Mouse (Mus musculus): ENCODE results near the gene Rab34.
A peak's percentile ranks its signal among the peaks of the same experiment; 100 is the strongest.
"Not testable (repeated sequence)": the region's sequence is repeated elsewhere in the genome, so short reads cannot be mapped to it uniquely, and the experiment has no call there.

Gene Rab34

DNA sequence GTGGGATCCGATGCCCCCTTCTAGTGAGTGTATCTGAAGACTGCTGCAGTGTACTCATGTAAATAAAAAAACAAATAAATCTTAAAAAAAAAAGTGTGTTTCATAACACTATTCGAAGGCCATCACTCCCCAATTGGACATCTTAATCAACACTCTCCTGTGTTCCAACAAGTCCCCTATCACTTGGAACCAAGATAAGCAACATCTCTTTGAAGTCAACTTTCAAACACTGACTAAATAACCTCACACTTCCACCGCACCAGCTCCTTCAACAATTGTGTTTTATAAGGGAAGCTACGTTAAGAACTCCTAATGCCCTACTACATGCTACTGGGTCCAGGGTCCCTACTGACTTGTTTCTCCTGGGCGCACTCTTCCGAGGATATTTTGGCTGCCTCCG is 5.8 kb upstream of the Rab34 start:
- DNase-seq = no peak

DNA sequence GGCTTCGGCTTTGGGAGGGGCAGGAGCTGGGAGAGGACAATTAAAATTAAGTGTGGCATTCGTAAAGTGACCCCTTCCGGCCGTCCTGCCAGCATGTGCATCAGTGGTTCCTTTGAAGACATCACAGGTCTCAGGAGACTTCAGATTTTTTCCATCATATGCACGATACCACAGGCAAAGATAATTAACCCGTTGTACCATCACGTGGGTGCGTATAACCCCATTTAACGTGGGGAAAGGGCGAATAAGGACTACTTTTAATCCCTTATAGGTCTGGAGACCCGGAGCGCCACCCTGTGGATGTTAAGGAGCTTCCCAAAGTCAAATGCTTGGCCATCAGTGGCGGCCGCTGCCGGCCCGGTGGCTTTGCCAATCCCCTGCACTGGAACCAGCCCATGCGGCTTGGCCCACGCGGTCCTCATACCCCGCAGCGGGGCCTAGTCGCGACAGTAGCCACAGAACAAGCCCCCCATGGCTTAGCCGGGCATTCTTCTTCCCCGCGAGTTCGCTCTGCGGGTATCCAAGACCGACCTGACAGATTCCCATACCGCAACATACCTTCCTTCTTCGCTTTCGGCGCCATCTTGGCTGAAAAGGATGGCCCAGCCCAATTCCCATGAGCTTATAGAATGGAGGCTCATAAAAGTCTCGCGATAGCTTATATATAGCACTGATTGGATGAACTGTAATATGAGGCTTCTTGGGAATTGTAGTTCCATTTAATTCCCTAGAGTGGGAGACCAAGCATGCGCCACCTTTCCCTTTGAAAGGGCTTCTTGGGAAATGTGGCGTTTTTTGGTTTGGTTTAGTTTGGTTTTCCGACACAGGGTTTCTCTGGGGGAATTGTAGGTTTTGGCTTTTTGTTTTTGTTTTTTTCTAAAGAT is 5.0 kb upstream of the Rab34 start, which contains the start of gene Rpl23a:
Rpl23a (minus strand) TSS at position 624 of the 884 bp plus-strand sequence.
- peak; percentile 85 to 86 for DNase-seq

DNA sequence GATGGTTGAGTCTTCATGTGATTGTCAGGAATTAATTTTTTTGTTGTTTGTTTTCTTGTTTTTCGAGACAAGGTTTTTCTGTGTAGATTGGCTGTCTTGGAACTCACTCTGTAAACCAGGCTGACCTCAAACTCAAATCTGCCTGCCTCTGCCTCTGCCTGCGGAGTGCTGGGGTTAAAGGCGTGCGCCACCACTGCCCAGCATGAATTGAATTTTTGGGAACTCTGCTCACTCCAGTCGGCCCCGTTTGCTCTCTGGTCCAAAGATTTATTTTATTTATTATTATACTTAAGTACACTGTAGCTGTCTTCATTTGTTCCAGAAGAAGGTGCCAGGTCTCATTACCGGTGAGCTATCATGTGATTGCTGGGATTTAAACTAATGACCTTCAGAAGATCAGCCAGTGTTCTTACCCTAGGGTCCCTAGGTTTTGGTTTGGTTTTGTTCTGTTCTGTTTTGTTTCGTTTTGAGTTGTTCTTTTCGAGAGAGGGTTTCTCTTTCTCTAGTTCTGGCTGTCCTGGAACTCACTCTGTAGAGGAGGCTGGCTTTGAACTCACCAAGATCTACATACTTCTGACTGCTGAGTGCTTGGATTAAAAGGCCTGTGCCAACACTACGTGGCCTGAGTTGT is 4.2 kb upstream of the Rab34 start:
- no peak for DNase-seq

DNA sequence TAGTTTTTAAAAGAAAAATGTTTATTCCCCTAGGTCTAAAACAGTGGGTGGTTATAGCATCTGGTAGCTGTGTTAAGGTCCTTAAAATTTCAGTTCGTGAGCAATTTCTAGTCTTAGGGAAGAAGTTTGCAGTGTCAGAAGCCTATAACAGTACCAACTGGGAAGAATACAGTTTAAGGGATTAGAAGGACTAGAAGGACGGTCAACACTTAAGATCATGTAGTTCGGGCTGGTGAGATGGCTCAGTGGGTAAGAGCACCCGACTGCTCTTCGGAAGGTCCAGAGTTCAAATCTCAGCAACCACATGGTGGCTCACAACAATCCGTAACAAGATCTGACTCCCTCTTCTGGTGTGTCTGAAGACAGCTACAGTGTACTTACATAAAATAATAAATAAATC is 3.5 kb upstream of the Rab34 start:
- DNase-seq = not testable (repeated sequence)

DNA sequence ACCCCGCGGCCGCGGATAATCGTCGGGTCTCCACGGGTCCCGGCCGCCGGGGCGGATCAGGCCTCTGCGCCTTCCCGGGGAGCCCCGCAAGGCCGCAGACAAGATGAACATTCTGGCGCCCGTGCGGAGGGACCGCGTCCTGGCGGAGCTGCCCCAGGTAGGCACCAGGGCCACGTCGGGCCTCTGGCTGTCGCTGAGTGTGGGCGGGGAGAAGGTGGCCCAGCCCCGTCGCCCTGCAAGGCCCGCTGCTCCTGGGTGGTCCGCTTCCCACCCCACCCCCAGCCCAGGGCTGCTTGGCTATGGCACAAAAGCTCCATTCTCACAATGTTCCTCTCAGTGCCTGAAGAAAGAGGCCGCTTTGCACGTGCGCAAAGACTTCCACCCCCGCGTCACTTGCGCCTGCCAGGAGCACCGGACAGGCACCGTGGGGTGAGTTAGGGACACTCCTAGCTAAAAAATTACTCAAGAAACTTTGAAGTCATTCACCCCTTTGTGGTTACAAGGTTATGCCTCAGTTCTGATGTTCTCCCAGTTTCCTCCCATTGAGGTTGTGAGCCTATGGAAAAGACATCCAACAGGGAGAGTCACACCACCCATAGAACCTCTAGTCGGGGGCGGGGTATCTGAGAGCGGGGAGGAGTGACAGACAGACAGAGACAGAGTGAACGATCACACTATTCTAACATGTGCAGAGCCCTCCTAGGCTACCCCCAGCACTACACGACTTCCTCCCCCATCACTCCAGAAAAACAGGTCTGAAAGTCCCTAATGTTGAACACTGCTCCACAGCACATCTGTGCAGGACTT is 1.2 kb downstream of the Rab34 start:
- DNase-seq = peak; percentile 84 to 90

DNA sequence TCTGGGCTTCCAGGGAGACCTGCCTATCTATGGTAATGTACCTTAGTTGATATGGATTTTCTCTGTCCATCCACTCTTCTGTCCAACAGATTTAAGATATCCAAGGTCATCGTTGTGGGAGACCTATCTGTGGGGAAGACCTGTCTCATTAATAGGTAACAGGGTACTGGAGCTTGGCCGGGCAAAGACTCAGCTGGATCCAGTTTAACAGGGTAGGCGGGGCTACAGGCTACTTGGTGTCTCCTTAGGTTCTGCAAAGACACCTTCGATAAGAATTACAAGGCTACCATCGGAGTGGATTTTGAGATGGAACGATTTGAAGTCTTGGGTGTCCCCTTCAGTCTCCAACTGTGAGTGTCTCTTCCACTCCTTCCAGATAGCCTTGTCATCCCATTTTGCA is 1.8 kb downstream of the Rab34 start:
- DNase-seq = no peak

DNA sequence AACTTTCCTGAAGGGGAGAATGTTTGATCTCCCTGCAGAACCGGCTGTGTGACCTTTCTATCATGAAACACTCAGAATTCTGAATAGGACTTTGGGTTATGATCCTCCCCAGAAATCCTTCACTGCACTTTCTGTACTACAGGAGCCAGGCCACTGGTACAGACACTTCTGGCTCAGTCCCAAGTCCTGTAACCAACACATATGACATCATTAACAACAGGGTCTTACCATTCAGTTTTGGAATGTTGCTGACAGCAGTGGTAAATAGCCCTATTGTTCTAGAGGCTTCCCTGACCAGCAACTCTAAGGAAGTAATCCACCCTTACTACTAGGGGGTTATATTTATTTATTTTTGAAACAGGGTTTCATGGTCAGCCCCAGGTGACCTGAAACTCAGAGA is 4.9 kb downstream of the Rab34 start, which contains the start of gene Proca1:
Proca1 (plus strand) TSS at position 280 of the 400 bp plus-strand sequence.
- DNase-seq = no peak

DNA sequence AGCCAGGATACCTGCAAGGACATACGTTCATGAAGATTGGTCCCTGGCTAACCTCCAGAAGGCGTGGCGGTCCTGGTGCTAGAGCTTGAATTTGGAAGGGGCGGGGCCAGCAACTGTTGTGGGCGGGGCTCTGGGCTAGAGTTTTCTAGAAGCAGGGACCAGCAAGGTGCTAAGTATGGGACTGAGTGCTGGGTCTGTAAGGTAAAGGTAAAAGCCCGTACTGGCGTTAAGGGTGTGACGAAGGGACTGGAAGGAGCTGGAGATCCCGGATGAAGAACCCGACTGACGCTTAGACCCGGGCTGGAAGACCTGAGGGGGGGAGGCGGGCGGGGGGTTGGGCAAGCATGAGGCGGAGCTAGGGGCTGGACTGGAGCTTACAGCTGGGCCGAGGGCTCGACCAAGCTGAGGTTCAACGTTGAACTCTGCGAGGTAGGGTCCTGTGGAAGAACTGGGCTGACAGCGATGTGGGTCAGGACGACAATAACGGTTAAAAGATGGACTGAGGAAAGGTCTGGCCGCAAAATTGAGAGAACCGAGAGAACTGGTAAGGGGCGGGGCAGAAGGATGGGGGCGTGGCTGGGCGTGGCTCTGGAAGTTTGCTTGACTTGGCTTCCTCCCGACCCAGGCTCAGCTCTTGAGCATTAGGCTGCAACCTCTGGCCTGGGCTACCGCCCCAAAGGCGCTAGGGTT is 6.3 kb downstream of the Rab34 start:
- peak; percentile 86 to 88 for DNase-seq

DNA sequence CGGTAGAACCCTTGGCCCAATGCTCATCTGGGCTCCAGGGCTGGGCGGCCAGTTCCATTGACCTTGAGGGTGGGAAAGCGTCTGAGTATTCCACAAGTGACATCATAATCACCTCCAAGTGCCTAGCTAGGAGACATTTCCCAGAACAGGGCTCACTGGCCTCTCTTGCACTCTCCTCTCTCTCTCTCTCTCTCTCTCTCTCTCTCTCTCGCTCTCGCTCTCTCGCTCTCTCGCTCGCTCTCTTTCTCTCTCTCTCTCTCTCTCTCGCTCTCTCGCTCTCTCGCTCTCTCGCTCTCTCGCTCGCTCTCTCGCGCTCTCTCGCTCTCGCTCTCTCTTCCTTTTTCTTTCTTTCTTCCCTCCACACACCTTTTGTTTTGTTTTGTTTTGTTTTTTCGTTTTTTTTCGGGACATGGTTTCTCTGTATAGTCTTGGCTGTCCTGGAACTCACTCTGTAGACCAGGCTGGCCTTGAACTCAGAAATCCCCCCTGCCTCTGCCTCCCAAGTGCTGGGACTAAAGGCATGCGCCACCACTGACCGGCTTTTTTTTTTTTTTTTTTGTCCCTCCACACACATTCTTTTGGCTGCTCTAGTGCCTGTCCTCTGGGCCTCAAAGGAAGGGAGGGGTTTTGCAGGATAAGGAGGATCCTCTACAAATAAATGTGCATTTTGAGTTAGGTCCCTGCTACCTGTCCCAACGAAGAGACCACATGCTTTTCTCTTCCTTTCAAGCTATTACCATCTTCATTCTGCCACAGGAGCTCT is 7.1 kb downstream of the Rab34 start:
- no peak for DNase-seq

DNA sequence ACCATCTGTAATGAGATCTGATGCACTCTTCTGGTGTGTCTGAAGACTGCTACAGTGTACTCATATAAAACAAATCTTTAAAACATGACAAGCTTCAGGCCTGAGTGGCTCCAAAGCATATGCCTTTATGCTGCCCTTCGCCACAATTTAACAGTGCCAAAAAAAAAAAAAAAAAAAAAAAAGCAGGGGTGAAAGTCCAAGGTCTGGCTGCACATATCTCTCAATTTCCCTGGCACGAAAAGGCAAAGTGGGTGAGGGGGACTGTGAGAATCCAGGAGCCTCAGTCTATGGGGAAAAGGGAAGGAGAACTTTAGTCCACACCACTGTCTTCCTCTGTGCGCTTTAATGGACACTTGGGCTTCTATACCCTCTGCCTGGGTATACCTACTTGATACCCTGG is 14.1 kb downstream of the Rab34 start:
- no peak for DNase-seq

DNA sequence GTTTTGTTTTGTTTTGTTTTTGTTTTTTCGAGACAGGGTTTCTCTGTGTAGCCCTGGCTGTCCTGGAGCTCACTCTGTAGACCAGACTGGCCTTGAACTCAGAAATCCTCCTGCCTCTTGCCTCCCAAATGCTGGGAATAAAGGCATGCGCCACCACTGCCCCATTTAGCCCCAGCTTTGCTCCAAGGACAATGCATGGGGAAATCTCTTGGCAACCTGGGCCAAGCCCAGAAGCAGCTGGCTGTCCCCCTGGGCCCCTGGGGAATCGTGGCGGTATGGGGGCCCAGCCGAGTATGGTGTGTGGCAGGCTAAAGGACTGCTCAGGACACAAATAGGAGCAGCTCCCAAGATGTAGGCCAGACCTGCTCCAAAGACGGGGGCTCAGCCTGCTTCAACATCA is 16.1 kb downstream of the Rab34 start:
- DNase-seq = no peak

DNA sequence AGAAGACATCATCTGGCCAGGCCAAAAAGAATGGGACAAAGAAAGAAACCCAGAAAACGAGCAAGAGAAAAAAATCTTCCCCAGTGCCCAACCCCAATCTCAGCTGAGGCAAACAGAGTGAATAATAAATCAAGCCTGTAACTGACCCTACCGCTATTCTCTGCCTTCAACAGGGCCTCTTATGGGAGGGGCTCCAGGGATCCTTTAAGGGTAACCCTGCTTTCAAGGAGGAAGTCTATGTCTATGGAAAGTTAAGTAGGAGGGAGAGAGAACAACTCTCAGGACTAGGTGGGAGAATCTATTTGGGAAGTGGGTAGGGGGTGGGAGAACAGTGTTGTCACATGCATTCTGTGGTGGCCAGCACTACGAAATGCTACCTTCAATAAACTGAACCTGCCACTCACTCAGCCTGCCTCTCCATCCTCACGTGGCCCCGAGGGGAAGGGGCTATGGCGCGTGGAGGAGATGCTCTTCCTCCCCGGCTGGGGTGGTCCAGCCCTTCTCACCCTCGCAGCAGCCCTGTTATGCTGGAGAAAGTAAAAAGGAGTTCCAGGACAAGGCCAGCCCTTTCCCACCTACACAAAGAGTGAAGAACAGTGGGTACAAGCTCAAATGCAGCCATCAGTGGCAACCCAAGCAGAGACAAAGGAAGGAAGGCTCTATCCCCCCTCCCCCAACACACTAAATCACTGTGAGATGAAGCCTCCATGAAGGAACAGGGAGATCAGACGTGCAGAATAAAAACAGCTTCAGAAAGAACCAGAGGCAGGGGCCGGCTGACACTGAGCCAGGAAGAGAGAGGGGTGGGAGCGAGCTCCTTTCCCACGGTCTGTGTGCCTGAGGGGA is 17.4 kb downstream of the Rab34 start:
- DNase-seq = no peak

DNA sequence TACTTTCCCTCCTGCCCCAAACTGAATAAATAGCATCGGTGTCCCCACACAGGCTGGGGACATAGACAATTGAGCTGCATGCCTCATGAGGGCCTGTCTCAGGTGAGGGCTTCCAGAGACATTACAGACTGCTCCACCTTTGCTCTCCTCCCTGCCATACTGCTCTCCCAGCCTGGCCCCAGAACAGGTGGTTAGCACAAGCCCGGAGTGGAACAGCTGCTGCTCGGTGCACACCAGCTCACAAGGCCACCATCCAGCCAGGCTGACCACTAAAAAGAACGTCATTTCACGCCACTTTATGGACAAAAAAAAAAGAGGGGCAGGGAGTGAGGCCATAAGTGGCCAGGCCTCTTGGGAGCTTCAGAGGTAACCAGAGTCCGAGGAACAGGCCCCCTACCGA is 19.0 kb downstream of the Rab34 start:
- DNase-seq = no peak

DNA sequence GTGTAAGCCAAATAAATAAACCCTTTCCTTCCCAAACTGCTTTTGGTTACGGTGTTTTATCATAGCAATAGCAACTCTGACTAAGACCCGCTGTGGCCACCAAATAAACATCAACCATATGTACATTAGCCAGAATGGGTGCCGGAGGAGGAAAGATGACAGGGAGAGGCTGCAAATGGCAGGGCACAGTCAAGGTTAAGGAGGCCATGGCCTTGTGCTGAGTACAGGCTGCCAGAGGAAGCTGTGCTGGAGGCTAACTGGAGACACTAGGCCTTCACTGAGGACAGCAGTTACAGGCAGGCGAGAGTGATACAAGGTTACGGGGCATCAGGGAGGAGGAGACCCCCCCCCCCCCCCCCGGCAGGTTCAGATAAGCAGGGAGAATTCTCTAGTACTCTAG is 21.7 kb downstream of the Rab34 start:
- no peak for DNase-seq

DNA sequence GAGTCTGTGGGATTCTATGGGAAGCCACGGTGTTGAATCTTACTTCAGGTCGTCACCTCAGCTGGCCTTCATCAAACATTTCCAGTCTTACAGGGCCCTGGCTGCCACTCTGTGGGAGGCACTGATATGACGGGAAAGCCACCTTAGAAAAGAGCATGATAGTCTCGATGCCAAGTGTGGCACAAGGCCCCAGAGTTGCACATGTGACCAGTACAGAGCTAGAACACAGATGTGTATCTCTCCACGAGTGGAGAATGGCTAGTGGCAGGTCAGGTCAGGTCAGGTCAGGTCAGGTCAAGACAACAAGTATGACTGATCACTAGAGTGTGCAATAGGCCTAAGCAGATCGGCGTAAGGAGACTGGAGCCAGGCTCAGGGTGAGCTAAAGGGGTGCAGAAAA is 22.4 kb downstream of the Rab34 start:
- DNase-seq = no peak

DNA sequence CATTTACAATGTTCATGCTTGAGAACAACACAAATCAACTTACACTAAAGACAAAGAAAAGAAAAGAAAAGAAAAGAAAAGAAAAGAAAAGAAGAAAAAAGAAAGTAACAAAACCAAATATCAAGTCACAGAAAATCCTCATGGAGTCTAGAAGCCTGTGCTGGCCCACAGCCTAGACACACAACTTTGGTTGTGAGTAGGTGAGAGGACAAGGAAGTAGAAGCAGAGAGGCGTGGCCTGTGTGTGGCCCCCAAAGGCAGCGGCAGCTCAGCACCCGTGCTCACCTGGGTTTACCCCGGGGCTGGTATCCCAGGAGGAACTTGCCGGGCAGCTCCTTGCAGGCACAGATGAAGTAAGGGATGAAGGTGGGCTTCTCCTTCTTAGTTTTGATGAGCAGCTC is 23.3 kb downstream of the Rab34 start:
- no peak for DNase-seq

DNA sequence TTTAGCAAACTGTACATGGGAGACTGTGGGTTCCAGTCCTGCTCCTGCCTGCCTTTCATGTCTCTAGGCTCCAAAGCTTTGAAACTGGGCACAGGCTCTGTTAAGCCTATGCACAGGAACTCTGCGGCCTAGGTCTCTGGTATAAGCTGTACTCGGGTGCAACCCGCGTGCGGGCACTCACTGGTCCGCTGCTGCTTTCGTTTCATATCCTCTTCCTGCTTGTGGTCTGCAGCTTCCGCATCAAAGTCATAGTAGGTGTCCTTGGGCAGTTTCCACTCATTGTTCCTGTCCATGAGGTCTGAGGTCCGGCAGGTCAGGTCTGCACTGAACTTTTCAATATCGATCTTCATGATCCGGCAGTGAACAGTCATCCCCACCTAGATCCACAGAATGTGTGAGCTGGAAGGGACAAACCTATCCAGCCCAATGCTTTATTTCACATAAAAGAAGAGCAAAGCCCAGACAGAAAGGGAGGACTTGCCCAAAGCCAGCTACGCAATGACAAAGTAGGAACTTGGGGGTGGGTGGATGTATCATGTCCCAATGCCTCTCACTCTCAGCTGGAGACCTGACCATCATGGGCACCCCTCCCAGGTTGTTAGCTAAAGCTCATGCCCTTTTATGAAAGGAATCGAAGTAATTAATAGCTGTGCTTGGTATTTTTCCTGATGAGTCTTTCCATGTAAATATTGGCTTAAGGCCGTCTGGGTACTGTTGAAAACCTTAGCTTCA is 25.0 kb downstream of the Rab34 start:
- DNase-seq = peak; percentile 37 to 40

DNA sequence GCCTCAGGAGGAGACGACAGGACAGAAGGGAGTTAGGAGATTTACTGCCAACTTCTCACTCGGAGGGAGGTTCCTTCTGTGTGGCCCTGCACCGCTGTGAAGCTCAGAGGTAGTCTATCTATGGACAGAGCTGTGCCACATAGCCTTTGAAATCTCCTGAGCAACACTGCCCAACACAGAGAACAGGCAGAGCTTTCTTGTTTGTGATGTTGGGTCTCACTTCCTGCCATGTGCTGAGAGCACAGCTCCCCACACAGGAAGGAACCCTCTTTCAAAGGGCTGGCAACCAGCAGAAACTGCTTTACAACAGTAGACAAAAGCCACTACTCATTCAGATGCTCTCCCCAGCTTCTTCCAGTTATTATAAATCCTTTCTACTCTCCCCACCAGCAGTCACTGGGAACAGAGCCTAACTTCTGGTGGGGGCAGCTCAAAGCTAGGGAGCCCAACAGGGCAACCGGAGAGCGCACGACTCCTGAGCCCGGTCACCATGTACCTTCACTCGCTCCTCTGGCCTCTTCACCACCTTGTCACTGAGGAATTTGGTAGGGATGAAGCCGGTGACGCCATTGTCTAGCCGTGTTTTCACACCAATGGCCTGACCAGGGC is 27.6 kb downstream of the Rab34 start:
- no peak for DNase-seq

DNA sequence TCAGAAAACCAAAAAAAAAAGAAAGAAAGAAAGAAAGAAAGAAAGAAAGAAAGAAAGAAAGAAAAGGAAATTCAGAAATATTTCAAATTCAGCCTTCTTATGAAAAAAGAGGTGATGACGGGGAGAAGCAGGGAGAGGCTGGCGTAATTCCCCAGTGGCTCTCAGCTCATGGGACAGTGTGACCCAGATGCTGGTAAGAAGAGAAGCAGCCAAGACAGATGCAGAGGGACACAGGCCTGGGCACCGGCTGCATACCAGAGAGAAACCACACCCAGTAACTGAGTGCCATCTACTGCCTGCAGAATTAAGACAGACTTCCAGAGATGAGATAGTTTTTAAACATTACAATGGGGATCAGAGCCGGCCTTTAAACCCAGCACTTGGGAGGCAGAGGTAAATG is 35.4 kb downstream of the Rab34 start:
- DNase-seq = no peak

DNA sequence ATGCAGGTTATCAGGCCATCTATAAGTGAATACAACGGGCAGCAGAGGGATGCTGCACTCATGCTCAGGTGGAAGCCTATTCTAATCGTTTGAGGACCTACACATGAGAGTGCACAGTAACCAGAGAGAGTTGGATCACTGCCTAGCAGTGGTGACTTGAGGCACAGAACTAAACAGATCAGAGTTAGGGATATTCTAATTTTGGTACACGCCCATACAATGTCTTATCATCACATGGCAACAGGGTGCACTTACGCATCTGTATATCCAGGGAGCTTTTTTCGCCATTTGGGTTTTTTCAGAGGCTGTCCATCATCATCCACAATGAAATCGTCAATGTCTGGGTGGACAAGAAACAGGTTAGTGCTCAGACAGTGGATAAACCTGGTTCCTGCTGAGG is 43.3 kb downstream of the Rab34 start:
- no peak for DNase-seq

All from lung, postnatal 4 days (tissue).